Mouse (Mus musculus): ENCODE measurements around the gene Slc10a4. TPM values are rescaled to one million over a fixed set of nuclear protein-coding genes. Genes with fewer than 3 reads are reported as not detected.

The Slc10a4 gene
- polyA plus RNA-seq, 1 experiment from 2014 or later = 2.4 TPM

DNA sequence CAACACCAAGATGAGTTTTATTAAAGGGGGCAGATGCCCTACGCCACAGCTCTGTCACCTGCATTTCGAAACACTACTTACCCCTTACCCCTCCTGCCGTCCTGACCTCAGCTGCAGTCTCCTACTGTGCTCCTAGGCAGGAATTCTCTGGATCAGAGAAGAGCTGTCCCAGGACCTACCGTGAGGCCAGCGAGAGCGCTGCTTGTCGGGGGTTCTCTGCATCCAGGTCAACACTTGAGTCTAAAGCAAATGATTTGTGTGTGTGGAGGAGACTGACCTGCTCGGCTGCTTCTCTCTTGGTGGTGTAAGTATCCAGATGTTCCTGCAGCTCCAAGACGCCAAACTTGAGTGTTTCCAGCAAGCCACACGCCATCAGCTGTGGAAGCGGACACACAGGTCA is 25.8 kb downstream of the Slc10a4 start:
- Histone ChIP-seq H3K9me3 (no peaks in the 10 kb centered on the region), H3K4me1 (no peaks in the 10 kb centered on the region), H3K36me3 (replicated peaks) (peaks cover 81% of the 10 kb centered on the region), H3K4me3 (no peak overlapping the region), H3K27ac (no peak overlapping the region), H3K27me3 (ENCODE audit: poor library complexity, severe bottlenecking) (no peaks in the 10 kb centered on the region)
- 90% methylated on average over 11 of the region's 11 CpGs for WGBS
- DNase-seq (ENCODE audit: extremely low spot score, low spot score) = no peak

DNA sequence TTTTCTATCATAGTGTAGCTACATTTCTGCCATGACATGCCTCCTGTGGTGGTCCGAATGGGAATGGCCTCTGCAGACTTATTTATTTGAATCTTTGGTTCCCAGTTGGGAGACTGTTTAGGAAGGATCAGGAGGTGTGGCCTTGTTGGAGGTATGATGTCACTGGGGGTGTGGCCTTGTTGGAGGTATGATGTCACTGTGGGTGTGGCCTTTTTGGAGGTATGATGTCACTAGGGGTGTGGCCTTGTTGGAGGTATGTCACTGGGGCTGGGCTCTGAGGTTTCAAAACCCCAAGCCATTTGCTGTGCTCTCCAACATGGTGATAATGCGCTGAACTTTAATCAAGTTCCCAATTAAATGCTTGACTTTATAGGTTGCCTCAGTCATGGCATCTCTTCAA is 37.4 kb downstream of the Slc10a4 start:
- H3K36me3 ChIP-seq (replicated peaks) = peaks cover 74% of the 10 kb centered on the region
- 99% methylated on average over 2 of the region's 2 CpGs for WGBS

DNA sequence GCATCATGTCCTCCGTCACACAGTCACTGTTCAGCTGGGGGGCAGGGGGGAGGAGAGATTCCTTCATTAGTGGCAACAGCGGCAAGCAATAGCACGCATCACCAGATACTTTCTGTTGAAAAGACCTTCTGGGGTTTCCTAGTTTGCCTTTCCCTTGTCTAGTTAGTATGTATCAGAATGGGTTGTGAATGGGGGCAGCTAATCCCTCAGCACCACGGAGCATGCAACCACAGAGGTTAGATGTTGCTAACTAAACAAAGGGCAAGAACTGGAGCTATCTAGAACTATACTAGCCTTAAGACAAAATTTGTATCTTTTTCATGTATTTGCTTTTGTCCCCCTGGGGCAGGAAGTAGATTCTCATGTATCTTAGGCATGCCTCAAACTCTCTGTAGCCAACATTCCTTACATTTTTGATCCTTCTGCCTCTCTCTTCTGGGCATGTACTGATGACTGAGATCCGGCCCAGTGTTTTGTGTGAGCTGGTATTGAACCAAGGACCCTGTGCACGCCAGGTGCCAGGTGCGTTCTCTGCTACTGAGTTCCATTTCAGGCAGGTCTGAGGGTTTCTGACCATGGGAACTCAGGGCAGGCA is 41.1 kb downstream of the Slc10a4 start:
- no peak for DNase-seq (ENCODE audit: extremely low spot score, low spot score)
- Histone ChIP-seq H3K9me3 (peaks cover 5% of the 10 kb centered on the region; the same call in 1 of the 2 replicates), H3K27ac (no peak overlapping the region), H3K27me3 (ENCODE audit: poor library complexity, severe bottlenecking) (no peaks in the 10 kb centered on the region), H3K4me3 (no peak overlapping the region), H3K36me3 (replicated peaks) (peaks cover 98% of the 10 kb centered on the region), H3K4me1 (no peaks in the 10 kb centered on the region)
- 83% methylated on average over 7 of the region's 7 CpGs for WGBS

More for the DNA sequence above, 37.4 kb downstream of the Slc10a4 start:
- Histone ChIP-seq H3K4me1 (no peaks in the 10 kb centered on the region), H3K27ac (no peak overlapping the region), H3K4me3 (no peak overlapping the region), H3K9me3 (peaks cover 5% of the 10 kb centered on the region; the same call in 1 of the 2 replicates), H3K27me3 (ENCODE audit: poor library complexity, severe bottlenecking) (no peaks in the 10 kb centered on the region)
- no peak for DNase-seq (ENCODE audit: extremely low spot score, low spot score)

DNA sequence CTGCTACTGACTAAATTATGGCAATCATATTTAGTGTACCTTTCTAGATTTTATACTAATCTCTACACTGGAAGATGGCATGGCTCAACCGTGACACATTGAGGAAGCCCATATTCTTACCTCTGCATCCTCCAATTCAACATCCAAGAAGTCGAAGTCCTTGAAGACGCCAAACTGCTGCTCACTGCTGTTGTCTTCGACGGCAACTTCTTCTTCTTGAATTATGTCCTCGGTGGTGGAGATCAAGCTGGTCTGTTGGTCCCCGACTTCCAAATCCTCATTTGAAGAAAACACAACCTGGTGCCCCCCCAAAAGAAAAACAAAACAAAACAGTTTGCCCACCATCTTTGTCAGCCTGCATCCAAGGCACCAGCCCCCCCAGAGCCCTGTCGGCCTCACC is 47.2 kb downstream of the Slc10a4 start:
- no peak for DNase-seq (ENCODE audit: extremely low spot score, low spot score)
- WGBS = 96% methylated on average over 8 of the region's 8 CpGs
- Histone ChIP-seq H3K4me1 (no peaks in the 10 kb centered on the region), H3K4me3 (no peak overlapping the region), H3K9me3 (no peaks in the 10 kb centered on the region), H3K36me3 (replicated peaks) (peaks cover 93% of the 10 kb centered on the region), H3K27me3 (ENCODE audit: poor library complexity, severe bottlenecking) (no peaks in the 10 kb centered on the region), H3K27ac (no peak overlapping the region)

DNA sequence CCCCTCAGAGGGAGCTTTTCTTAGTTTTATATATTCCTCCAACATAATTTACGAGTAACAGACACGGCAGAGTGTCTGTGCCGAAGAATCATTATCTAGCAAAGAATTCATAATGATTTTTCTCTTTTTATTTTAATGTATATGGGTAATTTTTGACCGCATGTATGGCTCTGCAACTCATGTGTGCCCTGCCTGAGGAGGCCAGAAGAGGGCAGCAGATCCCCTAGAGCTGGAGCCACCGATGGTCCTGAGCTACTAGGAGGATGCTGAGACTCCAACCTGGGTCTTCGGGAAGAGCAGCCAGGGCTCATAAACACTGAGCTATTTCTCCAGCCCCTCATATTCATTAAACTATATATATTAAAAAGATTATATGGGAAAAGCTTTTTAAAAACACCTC is 49.8 kb downstream of the Slc10a4 start:
- no peaks in the 10 kb centered on the region for H3K9me3 ChIP-seq
- 90% methylated on average over 6 of the region's 6 CpGs for WGBS
- no peaks in the 10 kb centered on the region for H3K27me3 ChIP-seq (ENCODE audit: poor library complexity, severe bottlenecking)
- no peak for DNase-seq (ENCODE audit: extremely low spot score, low spot score)
- peaks cover 78% of the 10 kb centered on the region for H3K36me3 ChIP-seq (replicated peaks)
- no peak overlapping the region for H3K27ac ChIP-seq
- H3K4me3 ChIP-seq = no peak overlapping the region
- peaks cover 1% of the 10 kb centered on the region for H3K4me1 ChIP-seq

DNA sequence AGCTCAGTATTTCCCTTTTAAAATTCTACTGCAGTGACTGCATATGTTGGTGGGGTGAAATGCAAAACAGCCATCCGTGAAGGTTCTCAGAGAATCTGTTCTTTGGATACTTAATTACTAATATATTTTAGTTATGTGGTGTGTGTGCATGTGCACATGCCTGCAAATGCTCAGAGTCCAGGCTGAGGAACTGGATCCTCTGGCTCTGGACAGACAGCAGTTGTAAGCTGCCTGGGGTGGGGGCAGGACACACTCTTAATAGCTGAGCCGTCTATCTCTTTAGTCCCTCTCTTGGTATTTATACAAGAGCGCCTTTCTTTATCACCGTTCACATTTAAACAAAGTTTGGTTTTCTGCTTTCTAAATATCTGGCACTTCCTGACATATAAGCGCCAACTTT is 50.3 kb downstream of the Slc10a4 start:
- H3K4me3 ChIP-seq = no peak overlapping the region
- DNase-seq (ENCODE audit: extremely low spot score, low spot score) = no peak
- WGBS = 95% methylated on average over 5 of the region's 5 CpGs
- peaks cover 73% of the 10 kb centered on the region for H3K36me3 ChIP-seq (replicated peaks)
- H3K9me3 ChIP-seq = no peaks in the 10 kb centered on the region
- no peak overlapping the region for H3K27ac ChIP-seq
- no peaks in the 10 kb centered on the region for H3K27me3 ChIP-seq (ENCODE audit: poor library complexity, severe bottlenecking)
- H3K4me1 ChIP-seq = peaks cover 6% of the 10 kb centered on the region

DNA sequence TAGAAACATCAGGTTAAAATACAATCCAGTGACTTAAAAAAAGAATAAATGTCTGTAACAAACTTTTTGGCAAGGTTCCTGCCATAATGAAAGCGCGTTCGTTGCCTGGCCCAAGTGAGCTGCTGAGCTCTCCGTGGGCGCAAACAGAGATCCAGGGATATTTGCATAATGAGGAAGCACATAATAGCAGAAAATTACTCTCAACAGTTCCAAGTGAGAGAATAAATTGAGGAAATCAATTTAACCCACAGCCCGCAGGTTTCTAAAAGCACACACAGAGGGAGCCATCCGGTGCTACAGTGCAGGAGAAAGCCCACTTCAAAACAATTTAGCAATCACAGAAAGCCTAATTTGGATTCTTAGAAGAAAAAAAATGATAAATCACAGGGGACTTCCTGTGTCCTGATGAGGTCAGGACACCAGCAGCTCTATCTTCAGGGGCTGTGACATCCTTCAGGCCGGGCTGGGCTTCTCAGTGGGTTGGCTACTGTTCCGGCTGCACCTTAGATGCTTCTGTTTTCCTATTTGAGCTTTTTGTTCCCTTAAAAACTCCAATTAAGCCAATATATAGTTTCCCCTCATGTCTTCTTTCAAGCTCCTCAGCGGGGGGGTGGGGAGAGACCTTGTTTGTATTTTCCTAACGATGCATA is 54.9 kb downstream of the Slc10a4 start:
- Histone ChIP-seq H3K27me3 (ENCODE audit: poor library complexity, severe bottlenecking) (no peaks in the 10 kb centered on the region), H3K4me1 (peaks cover 6% of the 10 kb centered on the region), H3K27ac (no peak overlapping the region), H3K9me3 (no peaks in the 10 kb centered on the region), H3K36me3 (replicated peaks) (peaks cover 61% of the 10 kb centered on the region), H3K4me3 (no peak overlapping the region)
- 80% methylated on average over 11 of the region's 11 CpGs for WGBS
- no peak for DNase-seq (ENCODE audit: extremely low spot score, low spot score)

Other genes starting within 250 kb of the Slc10a4 start
- 2.0 and 2.5 TPM in 2 replicates for gene Tec, start 138.4 kb upstream of the Slc10a4 start, polyA plus RNA-seq (2016; fragmentation: Nextera tagmentation; extraction: Ambion mirVana)
- gene Slain2, start 92.6 kb upstream of the Slc10a4 start, polyA plus RNA-seq (2016; fragmentation: Nextera tagmentation; extraction: Ambion mirVana) = 12.9 and 14.4 TPM in 2 replicates
- not detected in 2 replicates for gene Gm10135, start 32.2 kb upstream of the Slc10a4 start, polyA plus RNA-seq (2016; fragmentation: Nextera tagmentation; extraction: Ambion mirVana)
- gene Fryl, start 249.7 kb downstream of the Slc10a4 start, polyA plus RNA-seq (2016; fragmentation: Nextera tagmentation; extraction: Ambion mirVana) = 22.5 and 28.0 TPM in 2 replicates

Data from forebrain, embryonic 10.5 days (tissue).